Mouse (Mus musculus) yolk sac, embryonic 10.5 days (tissue): ENCODE measurements at regions not wholly inside any gene's neighbourhood (a gene's known extent, or its start where the extent isn't known, plus 50 kb on each side); places are given as distances from the start of the nearest gene placed in this dataset.
A peak's percentile ranks its signal among the peaks of the same experiment; 100 is the strongest.
"Not testable (repeated sequence)": the region's sequence is repeated elsewhere in the genome, so short reads cannot be mapped to it uniquely, and the experiment has no call there.

Experiments
- DNase-seq: peaks from one replicate; pipeline ENCODE4 v3.0.0-alpha.2; 2017; ENCODE audit warnings: low spot score

DNA sequence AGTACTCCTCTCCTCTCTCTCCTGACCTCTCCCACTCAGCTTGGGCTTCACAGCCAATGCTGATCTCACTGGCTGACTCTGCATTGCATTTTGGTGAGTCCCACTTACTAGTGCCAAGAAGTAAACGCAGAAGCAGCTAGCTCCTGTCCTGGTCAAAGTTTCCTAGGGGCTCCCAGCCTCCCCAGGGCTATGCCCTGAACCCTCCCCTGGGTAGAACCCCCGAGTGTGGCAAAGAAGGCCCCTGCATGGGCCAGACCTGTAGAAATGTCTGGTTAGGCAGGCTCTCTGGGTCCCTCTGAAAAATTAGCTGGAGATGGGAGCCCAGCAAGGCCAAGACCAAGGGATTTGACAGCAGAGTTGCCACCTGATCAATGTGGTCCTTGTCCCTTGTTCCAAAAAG is 454.3 kb downstream of the Gm10330 start:
- not testable (repeated sequence) for DNase-seq

DNA sequence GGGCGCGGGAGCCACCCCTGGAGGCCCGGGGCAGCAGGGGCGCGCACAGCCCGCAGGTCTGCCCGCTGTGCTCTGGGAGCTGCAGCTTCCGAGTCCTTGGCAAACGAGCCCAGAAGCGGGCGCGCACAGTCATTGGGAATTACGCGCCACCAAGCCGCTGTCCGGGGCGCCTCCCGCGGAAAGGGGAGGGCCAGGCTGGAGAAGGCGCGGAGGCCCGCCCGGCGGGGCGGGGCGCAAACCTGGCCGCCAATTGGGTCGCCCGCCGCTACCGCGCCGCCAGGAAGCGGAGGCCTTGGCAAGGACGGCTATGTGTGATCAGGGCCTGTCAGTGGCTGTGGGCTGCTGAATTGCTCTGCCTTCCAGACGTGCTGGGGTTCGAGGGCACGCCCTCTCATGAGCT is 464.9 kb downstream of the Gm10330 start:
- peak; percentile 58 for DNase-seq
